Mouse (Mus musculus) MEL-GATA-1-ER (cell line): ENCODE measurements at regions not wholly inside any gene's neighbourhood (a gene's known extent, or its start where the extent isn't known, plus 50 kb on each side); places are given as distances from the start of the nearest gene placed in this dataset.
A peak's percentile ranks its signal among the peaks of the same experiment; 100 is the strongest.
"Not testable (repeated sequence)": the region's sequence is repeated elsewhere in the genome, so short reads cannot be mapped to it uniquely, and the experiment has no call there.

Source experiments
- DNase-seq: peaks from one replicate; pipeline ENCODE4 v3.0.0-alpha.2; 2012; ENCODE audit warnings: low read depth; ENCODE audit errors: extremely low read depth

DNA sequence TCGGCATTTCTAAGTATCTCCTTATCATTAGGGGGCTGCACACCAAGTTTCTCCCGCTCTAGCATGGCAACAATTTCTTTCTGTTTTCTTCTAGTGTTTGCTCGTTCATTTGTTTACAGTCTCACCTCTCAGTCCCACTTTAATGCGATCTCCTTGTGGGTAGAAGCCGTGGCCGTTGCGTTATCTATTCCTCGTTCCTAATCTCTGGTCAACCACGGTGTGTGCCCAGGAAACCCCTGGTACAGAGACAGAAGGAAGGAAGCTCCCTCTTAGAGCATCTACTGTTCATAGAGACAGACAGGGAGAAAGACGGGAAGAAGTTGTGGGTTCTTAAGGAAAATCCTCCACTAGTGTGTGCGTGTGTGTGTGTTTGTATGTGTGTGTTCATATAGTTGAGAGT lies 110.9 kb upstream of the Klf3 start:
- DNase-seq, result no peak

DNA sequence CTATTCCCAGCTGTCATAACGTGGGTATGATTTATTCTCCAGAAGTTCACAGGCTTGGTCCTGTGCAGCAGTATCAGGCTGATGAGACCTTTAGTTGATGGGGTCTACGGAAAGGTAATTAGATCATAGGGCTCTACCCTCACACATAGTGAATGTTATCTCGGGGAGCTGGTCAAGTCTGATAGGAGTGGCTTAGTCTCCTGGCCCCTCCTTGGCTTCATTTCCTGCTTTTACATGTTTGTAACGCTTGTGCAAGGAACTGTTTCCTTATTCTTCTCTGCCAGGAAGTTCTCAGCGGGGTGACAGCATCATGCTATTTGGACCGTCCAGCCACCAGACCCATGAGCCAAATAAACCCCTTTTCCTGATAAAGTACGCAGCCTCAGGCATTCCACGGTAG lies 109.6 kb upstream of the Klf3 start:
- no peak for DNase-seq

DNA sequence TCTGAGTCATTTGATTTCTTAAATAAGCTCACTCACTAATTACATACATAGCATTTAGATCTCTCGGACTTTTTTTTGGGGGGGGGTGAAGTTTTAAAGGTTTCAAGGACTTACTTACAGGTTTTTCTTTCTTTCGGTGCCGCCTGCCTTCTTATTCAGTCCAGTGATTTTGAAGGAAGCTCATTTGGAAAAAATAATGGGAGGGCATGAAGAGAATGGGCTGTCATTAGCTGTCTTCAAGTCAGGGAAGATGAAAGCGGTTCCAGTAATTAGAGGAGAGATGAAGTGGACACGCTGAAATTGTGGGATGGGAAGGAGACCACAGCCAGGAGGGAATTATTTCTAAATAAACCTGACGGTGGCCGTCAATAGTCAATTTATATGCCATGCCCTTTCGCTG lies 108.6 kb upstream of the Klf3 start:
- no peak for DNase-seq

DNA sequence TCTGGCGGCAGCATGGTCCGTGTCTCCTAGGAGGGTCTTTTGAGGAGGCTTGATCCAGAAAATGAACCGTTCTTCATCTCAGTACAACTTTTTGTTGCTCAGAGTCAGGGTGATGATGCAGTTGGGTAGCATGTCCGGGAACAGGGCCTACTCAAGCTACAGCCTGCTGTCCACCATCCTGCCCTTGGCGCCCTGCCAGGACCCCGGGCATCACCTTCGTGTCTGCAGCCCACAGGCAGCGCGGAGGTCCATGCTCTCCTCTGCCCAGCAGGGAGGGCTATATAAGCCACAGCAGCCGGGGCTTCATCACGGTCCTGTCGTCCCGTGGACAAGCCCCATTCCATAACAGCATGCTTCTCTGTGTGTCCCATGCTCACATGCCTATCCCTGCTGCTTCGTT lies 107.1 kb upstream of the Klf3 start:
- DNase-seq, result no peak

DNA sequence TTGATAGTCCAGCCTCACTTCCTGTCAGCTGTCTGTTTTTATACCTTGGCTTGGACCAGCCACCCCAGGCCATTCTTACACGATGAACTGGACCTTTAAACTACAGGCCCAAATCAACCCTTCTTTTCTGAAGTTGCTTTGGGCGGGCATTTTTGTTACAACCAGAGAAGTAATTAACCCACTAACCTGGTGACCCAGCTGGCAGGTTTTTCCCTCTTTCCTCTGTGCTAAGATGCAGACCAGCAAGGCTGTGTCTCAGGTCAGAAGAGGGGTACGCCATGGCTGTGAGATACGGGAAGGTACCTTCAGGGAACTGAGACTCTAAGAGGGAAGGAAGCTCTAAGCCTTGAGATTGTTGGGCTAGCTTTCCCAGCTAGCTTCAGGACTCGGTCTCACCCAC lies 105.7 kb upstream of the Klf3 start:
- no peak for DNase-seq

DNA sequence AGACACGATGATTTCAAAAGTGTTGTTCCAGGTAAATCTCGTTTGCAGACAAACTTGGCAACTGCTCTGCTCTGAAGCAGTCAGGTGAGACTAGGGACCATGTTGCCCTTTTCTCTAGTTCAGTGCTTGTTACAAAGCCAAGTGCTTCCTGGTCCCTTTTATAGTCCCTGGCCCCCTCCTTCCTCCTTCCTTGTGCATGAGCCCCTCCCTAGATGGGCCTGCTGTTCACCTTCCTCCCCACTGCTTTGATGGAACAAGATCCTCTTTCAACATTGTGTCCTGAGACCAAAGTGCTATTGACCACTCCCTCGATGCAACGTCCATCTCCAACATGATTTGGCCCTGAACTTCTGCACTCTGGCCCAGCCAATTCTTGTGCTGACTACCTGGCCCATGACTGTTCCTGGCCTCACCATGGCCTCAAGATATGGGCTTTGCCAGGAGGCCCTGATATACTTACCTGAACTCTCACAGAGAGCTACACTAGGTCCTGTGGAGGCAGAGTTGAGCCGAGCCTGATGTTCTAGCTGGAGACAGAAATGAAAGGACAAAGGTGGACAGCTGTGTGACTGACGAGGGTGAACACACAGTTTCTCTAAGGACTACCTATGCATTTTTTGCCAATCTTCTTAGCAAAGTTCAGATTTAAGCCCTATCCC lies 104.6 kb upstream of the Klf3 start:
- no peak for DNase-seq

DNA sequence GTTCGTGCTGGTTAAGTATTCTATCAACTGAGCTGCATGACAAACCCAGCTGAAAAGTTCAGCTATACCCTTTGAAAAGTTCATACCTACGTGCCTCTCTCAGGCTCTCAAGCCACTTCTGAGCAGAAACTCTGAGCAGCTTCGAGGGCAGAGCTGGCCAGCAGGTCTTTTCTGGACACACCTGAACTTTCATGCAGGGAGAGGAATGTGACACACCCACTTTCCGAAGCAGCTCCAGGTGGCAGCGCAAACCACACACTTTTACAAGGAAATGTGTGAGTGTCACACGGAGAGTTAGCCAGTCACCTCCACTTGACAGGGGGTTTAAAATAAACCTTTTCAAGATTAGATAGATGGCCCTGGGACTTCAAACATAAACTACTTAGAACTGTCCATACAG lies 103.2 kb upstream of the Klf3 start:
- no peak for DNase-seq

DNA sequence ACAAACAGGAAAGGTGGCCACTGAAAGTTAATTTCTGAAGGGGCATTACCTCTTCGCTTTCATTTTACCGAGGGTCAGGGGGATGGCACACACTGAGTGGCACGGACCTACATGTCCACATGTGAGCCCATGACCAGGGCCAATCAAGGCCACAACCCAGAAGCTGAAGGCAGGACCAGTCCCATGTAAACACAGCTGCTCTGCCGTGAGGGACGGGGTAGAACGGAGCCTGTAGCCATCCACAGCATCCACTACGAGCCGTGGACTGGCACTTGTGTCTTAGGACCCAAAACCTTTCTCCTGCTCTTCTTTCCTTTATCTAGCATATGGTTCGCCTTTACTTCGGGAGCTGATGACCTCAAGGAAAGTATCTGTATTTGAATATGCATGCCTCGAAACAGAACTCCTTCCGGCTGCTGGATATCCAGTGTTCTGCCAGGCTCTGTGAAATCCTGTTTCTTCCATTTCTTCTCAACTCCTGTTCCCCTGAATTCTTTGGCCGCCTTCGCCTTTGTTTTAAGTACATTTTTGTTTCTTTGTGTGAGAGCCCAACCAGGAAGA lies 101.9 kb upstream of the Klf3 start:
- no peak for DNase-seq

DNA sequence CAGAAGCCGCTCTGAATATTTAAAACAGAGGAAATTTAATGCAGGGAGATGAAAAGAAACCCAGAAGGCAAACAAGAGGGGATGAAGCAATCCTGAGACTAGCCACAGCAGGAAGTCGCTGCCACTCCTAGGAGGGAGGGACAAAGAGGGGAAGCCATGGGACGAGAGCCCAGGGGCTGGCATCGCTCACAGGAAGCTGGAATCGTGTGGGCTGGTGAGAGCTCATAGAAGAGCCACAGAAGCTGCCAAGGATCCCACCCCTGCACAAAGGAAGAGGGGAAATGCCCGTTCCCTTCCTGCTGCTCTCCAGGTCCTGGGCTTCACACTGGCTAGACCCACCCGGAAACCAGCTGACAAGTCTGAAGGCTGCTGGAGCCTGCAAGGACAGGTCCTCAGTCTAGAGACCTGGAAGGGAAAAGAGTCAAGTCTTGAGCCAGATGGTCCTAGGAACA lies 101.4 kb upstream of the Klf3 start:
- no peak for DNase-seq

DNA sequence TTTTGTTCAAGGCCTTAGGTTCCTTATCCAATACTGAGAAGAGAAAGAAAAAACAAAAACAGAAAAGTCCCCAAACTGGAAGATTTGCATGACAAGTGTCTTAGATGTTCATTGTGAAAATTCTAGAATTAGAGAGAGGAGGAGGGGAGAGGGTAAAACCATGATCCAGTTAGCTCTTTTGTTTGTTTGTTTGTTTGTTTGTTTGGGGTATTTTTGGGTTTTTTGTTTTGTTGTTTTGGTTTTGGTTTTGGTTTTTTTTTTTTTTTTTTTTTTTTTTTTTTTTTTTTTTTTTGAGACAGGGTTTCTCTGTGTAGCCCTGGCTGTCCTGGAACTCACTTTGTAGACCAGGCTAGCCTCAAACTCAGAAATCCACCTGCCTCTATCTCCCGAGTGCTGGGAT lies 100.8 kb upstream of the Klf3 start:
- not testable (repeated sequence) for DNase-seq

DNA sequence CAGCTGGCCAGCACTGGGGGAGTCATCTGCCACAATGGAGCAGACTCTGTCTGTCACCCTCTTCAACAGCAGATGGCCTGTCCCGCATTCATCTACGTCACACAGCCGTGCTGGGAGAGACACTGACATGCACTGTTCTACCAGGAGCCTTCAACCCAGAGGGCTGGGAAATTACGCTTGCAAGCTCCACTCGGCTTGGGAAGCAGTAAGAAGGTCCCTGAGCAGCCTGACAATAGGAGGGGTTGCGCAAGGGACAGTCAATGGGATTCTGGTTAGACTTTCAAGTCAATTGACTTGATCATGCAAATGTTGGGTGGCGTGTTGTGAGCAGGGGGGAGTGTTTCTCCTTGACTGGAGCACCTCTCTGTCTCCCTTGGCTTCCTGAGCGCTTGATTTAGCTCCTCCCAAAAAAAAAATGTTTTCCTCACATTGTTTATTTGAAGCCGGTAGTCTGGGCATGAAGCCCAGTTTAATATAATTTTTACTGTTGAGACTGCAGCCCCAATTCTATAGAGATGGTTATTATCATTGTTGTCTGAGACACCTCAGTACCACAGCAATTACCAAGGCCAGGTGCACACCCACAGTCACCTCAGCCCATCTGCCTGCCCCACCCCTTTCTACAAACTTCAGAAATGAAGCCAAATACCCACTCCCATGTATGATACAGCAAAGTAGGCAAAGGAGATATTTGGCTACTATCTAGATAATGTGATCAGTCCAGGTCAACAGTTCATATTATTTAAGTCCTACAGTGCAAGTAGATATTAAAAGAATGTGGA lies 99.9 kb upstream of the Klf3 start:
- no peak for DNase-seq

DNA sequence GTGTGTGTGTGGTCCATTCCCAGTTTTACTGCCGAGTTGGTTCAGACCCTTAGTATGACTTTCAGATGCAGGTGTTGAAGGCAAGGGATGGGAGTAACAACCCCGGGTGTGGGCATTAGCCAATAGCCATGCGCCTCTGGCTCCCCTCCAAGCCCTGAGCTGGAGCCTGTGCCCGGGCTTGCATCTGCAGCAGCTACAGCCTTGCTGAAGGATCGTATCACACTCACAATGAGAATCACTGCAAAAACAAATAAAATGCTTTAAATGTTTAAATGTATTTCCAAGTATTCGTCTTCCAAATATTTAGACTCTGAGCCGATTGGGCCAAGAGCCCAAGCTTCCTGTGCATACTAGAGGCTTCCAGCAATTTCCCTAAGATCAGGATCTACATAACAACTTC lies 99.0 kb upstream of the Klf3 start:
- no peak for DNase-seq

DNA sequence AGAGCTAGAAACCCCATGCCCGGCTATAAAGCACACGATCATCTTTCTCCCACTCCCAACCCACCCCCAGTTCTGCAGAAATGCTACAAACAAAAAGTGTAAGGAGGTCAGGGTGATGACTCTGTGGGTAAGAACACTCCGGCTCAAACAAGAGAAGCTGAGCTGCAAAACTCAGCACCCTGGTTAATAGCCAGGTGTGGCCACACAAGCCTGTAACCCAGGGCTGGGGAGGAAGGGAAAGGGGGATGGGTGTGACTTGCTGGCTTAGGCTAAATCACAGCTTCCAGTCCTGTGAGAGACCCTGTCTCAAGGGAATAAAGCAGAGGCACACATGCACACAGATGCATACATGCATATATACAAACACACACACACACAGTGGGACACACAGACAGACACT lies 96.6 kb upstream of the Klf3 start:
- DNase-seq, result no peak

DNA sequence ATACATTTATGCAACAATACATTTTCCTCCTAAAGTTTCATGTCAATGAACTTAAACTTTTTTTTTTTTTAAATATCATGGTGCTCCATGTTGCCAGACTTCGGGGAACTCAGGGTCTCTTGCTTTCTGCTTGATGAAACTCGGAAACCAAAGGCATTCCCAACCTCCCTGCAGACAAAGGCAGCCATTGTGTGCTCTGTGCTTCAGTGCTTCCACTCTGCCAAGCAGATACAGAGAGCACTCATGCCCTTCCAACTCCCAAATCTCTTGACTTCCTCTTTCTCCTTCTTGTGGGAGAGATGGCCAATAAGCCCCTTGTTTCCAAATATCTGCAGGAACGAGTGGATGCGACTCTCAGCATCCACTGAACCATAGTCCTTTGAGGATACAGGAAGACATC lies 94.0 kb upstream of the Klf3 start:
- DNase-seq, result no peak

DNA sequence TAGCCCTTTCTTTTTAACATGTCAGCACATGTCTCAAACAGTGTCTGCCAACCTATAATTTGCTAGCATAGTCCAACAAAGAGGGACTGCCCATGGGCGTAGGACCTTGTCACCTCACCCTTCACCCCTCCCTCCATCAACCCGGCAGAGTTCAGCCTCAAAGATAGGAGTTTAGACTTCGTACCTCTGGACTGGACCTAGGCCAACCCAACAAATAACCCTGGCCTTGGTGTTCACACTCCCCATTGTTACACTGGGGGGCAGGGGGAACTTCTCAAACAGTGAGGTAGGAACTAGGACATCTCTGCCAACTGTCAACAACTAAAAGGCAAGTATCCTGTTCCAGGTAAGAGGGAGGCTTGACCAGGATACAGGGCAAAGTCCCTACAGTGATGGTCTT lies 93.0 kb upstream of the Klf3 start:
- DNase-seq, result no peak

DNA sequence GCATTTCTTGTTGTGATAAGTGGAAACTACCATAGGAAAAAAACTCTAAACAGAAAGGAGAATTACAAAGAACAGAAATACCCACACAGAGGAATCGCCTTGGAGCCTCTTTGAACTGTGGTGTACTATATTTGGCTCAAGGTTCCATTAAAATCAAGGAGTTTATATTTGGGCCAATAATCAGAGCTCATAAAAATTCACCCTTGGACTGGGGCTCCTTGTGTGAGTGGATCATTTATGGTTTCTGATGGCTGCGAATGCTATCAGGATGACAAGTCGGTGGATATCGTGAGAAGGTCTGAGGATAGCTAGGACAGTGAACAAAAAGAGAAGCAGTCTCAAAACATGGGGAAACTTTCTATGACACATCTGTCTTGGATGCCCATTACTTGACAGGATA lies 92.2 kb upstream of the Klf3 start:
- DNase-seq, result no peak

DNA sequence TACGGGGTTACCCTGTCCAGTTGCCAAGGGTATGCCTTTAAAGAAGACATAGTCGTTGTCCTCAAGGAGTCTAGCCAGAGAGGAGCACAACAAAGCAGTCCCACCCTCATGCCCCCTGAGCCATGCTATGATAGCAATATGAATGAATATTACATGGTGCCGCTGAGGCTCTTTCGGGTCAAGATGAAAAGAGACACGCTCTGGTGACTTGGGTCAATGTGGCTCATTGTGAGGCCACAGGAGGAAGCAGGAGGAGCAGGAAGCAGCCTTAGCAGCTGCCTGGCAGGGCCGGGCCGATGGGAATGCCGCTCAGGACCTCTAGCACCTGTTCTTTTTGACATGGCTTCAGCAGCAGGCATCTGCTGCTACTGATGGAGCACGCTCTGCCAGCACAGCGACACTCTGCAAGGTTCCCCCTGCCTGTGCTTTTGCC lies 89.0 kb upstream of the Klf3 start:
- no peak for DNase-seq

DNA sequence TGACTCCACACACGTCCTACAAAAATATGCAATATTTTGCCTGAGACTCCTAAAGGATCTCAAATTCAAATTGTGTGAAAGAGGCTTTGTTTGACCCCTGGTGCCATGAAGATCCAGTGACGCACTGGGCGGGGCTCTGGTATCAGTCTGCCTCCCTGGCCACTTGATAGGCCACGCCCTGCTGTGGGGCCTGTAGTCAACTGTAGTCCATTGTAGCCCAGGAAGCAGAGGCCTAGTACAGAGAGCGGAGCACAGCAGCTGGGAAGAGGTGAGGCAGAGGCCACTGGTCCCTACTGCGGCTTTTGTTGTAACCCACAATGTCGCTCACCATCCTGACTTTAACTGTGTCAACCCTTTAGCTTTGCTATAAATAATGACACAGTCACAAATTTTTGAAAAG lies 88.5 kb upstream of the Klf3 start:
- DNase-seq, result no peak

DNA sequence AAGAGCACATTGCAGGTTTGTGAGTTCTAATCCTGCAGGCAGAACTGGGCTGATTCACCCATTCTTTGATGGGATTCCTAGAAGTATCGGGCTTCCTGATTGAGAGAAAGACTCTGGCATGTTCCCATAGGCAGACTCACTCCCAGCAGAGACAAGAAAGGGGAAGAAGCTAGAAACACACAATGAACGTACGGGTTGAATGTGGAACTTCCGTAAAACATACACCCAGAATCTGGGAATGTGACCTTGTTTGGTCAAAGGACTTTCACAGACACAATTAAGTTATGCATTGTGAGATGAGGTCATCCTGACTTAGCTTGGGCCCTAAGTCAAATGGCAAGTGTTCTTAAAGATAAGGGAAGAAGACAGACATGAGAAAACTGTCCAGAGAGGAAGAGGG lies 86.6 kb upstream of the Klf3 start:
- peak; percentile 15 for DNase-seq

DNA sequence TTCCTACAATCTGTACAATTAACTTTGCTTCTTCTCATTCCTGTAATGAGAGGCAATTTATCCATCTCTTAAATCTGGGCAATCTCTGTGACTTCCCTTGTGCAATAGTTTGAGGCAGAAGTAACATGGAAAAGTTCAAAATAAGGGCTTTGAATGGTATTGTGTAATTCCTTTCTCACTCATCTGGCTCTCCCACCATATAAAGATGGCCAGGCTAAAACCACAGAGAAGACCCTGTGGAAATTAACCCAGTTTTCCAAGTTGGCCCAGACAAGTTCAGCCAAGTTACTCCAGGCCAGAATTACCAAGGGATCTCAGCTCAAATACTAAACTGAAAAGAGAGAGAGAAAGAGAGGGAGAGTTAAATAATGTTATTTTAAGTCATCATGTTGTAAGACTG lies 81.0 kb upstream of the Klf3 start:
- DNase-seq, result no peak

DNA sequence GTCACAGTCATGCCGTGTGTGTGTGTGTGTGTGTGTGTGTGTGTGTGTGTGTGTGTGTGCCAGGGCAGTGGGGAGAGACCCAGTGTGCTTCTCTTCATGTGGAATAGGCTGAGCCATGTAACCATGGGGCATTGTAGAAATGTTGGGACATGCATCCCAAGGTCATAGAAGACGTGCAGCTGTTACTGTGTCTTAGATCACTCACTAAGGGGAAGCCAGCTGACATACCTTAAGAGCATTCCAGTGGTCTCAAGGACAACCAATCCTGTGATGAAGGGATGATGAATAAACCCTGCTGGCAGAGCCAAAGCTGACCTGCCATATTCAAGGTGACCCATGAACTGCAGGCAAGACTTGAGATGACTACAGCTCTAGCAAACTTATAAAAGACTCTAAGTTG lies 75.3 kb upstream of the Klf3 start:
- DNase-seq, result no peak

DNA sequence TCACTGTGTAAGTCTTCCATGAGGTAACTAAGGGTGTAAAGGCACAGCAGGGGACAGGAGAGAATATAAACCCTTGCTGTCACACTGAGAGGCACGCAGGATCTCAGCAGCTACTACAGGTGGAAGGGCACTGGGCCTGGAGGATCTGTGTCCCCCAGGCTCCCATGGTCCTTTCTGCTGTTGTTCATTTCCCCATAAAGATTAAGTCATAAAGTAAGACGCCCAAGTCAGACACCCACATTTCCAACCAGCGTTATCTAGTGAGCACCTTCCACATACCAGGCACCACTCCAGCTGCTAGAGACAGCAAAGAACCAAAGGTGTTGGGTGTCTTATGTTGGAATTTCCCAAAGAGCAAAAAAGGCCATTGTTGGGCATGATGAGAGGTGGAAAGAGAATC lies 70.8 kb upstream of the Klf3 start:
- no peak for DNase-seq

DNA sequence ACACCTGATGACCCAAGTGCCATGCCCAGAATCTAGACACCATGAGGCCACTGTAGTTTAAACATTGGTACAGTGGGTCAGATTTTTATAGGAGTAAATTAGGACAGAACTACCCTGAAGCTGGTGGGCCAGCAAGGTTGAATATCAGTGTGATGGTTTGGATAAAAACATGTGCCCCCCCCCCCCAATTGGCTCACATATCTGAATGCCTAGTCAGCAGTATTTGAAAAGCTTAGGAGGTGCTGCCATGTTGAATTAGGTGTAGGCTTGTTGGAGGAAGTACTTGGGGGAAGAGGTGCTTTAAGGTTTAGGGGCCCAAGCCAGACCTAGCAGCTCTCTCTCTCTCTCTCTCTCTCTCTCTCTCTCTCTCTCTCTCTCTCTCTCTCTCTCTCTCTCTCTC lies 66.2 kb upstream of the Klf3 start:
- DNase-seq, result no peak
